Mouse (Mus musculus) heart, embryonic 16.5 days (tissue): Measurements from ENCODE around the gene Dnase1l3. TPM values are rescaled to one million over a fixed set of nuclear protein-coding genes. Genes with fewer than 3 reads are reported as not detected.
"Not testable (repeated sequence)": the region's sequence is repeated elsewhere in the genome, so short reads cannot be mapped to it uniquely, and the experiment has no call there.

Experiments
- ATAC-seq: fragments of 200-750 bp; cut with Nextera tagmentation; replicated peaks from 2 replicates; pipeline ENCODE4 v1.8.0; 2017; ENCODE audit warnings: moderate number of reproducible peaks; ENCODE audit not compliant: insufficient read depth, low FRiP score; ENCODE audit errors: extremely low read depth
- H3K27ac ChIP-seq: fragments of 300-500 bp; sonication (generic); 2 replicates; pipeline ENCODE4 v1.5.1; 2014; ENCODE audit warnings: mild to moderate bottlenecking, low read length, control low read depth, moderate library complexity
- H3K27me3 ChIP-seq: fragments of 300-500 bp; sonication (generic); 2 replicates; pipeline ENCODE4 v1.6.1; 2014; ENCODE audit warnings: low read length, mixed read lengths; ENCODE audit not compliant: control insufficient read depth, insufficient read depth
- H3K36me3 ChIP-seq: fragments of 300-500 bp; sonication (generic); 2 replicates; pipeline ENCODE4 v1.6.1; 2014; ENCODE audit not compliant: control insufficient read depth, insufficient read depth
- H3K4me1 ChIP-seq: fragments of 300-500 bp; sonication (generic); 2 replicates; pipeline ENCODE4 v1.6.1; 2014; ENCODE audit warnings: low read length, mixed read lengths; ENCODE audit not compliant: control insufficient read depth, insufficient read depth
- H3K4me2 ChIP-seq: fragments of 300-500 bp; sonication (generic); 2 replicates; pipeline ENCODE4 v1.6.1; 2014; ENCODE audit warnings: low read depth, mild to moderate bottlenecking, control low read depth, low read length
- H3K4me3 ChIP-seq: fragments of 300-500 bp; sonication (generic); 2 replicates; pipeline ENCODE4 v1.5.1; 2014; ENCODE audit warnings: mild to moderate bottlenecking, control low read depth, low read length
- H3K9ac ChIP-seq: fragments of 300-500 bp; sonication (generic); 2 replicates; pipeline ENCODE4 v1.6.1; 2014; ENCODE audit warnings: low read length, control low read depth
- H3K9me3 ChIP-seq: fragments of 300-500 bp; sonication (generic); replicated peaks from 2 replicates; pipeline ENCODE4 v1.6.1; 2016; ENCODE audit warnings: low read length; ENCODE audit not compliant: control insufficient read depth
- WGBS: fragments of 180-500 bp; shearing (Covaris S2); extraction: QIAGEN DNeasy Blood & Tissue Kit; methylation state at CpG from one replicate; pipeline ENCODE4 v1.1.7; 2014; 5-methylcytosine and 5-hydroxymethylcytosine counted together
- polyA plus RNA-seq: library from polyadenylated mRNA; unstranded; fragments of >200 nt; fragmentation: Nextera tagmentation; extraction: Ambion mirVana; gene quantifications from 2 replicates; pipeline ENCODE4 v1.2.1, GENCODE M21; 2015

Gene Dnase1l3
- polyA plus RNA-seq, 1 experiment from 2014 or later = 1.1 TPM

DNA sequence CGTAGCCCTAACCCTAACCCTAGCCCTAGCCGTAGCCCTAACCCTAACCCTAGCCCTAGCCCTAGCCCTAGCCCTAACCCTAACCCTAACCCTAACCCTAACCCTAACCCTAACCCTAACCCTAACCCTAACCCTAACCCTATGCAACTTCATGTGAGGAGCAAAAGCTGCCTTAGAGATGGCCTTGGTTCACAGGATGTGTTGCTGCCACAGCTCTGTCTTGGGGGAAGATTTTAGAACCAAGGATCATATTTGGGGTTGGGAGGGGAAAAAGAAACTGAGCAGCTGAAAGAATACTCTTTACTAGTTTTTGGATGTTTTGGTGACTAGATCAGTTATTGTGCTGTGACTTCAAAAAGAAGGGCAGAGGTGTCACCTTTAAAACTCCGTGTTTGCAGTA lies 11.7 kb upstream of the Dnase1l3 start:
- H3K4me3 ChIP-seq, H3K9me3 ChIP-seq, H3K4me2 ChIP-seq, H3K36me3 ChIP-seq, H3K9ac ChIP-seq, H3K27ac ChIP-seq, ATAC-seq, H3K27me3 ChIP-seq: not testable (repeated sequence)
- 68% methylated on average over 3 of the region's 3 CpGs for WGBS
- H3K4me1 ChIP-seq = peaks cover 15% of the 10 kb centered on the region

DNA sequence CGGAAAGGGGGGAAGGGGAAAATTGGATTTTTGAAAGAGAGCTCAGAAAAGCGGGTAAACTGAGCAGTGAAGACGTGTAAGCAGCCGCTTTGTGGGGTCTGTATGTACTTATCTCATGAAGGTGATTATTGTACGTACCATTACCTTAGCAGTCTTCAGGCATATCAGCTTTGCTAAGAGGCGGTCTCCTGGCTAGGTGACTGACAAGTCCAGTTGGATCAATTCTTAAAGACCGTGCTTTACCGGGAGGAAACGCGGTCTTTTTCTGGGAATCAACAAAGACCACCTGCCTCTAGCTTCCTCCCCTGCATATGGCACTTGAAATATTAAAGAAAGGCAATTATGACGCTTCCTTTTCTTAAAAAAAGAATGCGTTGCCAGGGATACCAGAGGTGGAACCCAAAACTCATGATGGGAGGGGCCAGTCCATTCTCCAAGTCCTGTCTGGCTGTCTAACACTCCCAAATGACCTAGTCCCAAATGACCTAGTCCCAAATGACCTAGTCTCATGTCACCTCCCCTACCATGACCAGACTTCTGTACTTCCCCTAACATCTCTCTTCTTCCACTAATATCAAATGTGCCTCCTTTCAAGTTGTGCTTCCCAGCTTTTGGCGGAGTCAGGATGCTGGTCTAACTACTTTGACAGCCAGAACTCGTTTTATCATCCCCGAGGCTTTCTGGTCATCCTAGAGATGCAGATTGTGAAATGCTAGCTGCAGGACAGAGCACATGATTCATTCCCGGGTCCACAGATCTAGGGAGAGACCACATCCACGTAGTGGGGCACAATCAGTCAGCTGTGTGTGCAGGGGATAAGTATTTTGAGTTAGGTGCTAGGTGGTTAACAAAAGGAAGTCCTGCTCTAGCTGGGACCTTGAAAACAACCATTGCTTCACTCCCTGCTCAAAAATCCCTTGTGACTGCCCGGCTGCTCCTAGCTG lies 9.6 kb upstream of the Dnase1l3 start:
- WGBS = 50% methylated on average over 18 of the region's 18 CpGs
- peaks cover 12% of the 10 kb centered on the region; the same call in 1 of the 2 replicates for H3K27me3 ChIP-seq
- peaks cover 15% of the 10 kb centered on the region for H3K4me1 ChIP-seq
- peak overlapping the region; percentile 96 for H3K4me2 ChIP-seq
- H3K36me3 ChIP-seq = no peaks in the 10 kb centered on the region
- H3K27ac ChIP-seq = no peak overlapping the region
- H3K9me3 ChIP-seq = no peaks in the 10 kb centered on the region
- H3K4me3 ChIP-seq = peak overlapping the region; percentile 86
- peak overlapping the region; percentile 78 for H3K9ac ChIP-seq
- no peak for ATAC-seq

DNA sequence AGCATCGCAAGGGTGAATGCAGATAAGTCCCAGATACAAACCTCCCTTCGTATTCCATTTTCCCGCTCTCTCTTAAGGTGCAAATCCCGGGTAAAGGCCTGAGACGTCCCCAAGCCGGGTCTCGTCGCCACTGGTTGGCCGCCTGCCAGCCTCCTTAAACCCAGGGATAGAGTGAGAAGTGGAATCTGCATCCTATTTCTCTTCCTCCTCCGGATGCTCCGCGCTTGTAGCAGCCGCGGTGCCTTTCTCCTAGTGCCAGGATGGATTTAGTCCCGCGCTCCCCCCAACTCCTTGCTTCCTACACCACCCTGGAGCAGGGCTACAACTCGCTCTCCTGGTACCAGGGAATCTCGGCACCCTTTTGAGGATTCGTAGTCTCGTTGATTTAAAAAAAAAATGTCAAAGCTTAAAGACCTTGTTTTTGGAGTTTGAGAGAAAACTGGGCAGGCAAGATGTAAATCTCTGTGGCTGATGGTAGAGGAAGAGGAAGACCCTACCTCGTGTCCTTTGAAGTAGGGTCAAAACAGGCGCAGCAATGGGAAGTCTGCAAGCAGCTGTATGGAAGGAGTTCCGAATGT lies 8.8 kb upstream of the Dnase1l3 start:
- H3K27me3 ChIP-seq = peaks cover 12% of the 10 kb centered on the region; the same call in 1 of the 2 replicates
- H3K4me1 ChIP-seq = peaks cover 15% of the 10 kb centered on the region
- H3K4me2 ChIP-seq = peak overlapping the region; percentile 96
- no peak for ATAC-seq
- no peaks in the 10 kb centered on the region for H3K9me3 ChIP-seq
- H3K4me3 ChIP-seq = peak overlapping the region; percentile 86
- WGBS = under 1% methylated on average over 23 of the region's 23 CpGs
- H3K27ac ChIP-seq = 0 out of 2 replicates have a peak overlapping the region, but pooled peaks have one; percentile 13
- no peaks in the 10 kb centered on the region for H3K36me3 ChIP-seq
- peak overlapping the region; percentile 78 for H3K9ac ChIP-seq

DNA sequence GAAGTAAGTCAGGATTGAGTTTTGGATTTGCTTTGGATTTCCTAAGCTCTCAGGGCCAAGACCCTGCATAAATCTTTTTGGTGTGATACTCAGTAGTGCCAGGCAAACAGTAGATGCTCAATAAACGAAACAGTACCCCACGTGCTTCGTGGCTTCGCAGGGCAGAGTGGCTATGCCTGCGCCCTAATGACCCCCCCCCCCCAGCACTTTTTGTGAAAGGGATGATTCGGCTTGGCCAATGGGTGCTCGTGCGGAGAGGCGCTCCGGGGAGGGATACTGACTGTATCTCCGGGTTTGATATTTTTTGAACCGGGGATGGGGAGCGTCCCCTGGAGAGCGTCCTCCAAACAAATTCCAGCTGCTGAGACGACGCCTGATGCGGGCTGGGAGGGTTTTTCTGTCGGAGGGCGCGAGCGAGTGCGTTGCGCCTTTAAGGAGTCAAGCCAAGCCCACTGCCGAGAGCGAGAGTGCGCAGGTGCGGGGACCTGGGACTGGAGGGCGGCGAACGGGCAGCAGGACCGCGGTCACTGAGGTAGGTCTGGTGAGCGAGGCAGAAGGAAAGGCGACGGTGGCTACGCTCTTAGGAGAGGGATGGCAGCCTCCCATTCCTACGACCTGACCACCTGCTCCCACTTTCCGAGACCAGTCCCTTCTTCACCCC lies 8.2 kb upstream of the Dnase1l3 start, which contains the start of gene Abhd6:
Abhd6 (plus strand) TSS at position 471 of the 661 bp plus-strand sequence.
- Histone ChIP-seq H3K9ac (peak within 1 kb of the TSS; percentile 78), H3K36me3 (no peaks in the 10 kb centered on the region), H3K4me3 (peak within 1 kb of the TSS; percentile 86), H3K4me2 (peak within 1 kb of the TSS; percentile 96), H3K4me1 (peaks cover 15% of the 10 kb centered on the region), H3K27ac (0 out of 2 replicates have a peak within 1 kb of the TSS, but pooled peaks have one; percentile 13), H3K27me3 (peaks cover 12% of the 10 kb centered on the region; the same call in 1 of the 2 replicates), H3K9me3 (no peaks in the 10 kb centered on the region)
- WGBS = 2% methylated on average over 38 of the region's 38 CpGs
- peak; percentile 81 for ATAC-seq

DNA sequence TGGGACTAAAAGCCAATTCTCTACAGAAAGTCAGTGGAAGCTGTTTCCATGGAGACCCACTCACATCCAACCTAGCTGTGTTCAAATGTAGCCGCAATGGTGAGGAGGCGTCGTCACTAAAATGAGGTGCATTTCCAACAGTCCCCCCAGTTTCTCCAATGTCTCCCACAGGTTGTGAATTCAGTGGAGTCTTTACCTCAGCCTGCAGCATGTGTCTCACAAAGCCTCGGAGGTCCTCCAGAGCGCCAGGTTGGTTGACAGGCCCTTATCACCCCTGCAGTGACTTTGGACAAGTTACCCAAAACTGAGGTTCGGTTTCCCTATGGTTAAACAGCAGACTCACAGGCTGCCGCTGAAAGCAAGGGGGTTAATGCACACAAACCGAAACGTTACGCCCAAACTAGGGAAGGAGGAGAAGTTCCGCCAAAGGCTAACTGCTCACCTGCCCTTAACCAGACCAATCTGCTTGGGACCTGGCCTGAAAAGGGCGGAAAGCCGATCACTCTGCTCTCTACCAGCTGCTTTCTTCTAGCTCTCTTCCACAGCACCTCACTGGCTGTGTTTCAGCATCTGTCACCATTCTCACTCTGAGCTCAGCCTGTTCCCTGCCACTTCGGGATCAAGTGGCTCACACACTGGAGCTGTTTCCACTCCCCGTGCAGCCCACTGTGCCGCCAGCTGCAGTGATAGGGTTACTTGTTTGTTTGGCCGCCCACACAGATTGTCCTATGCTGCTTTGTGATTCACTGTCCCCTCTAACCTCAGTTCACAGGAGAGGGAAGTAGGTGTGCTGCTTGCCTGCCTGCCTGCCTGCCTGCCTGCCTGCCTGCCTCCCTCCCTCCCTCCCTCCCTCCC lies 6.7 kb upstream of the Dnase1l3 start:
- no peaks in the 10 kb centered on the region for H3K9me3 ChIP-seq
- no peak overlapping the region for H3K27ac ChIP-seq
- H3K4me2 ChIP-seq = peak overlapping the region; percentile 18
- H3K36me3 ChIP-seq = no peaks in the 10 kb centered on the region
- no peak overlapping the region for H3K9ac ChIP-seq
- H3K27me3 ChIP-seq = peaks cover 12% of the 10 kb centered on the region; the same call in 1 of the 2 replicates
- WGBS = 21% methylated on average over 17 of the region's 17 CpGs
- H3K4me3 ChIP-seq = 0 out of 2 replicates have a peak overlapping the region, but pooled peaks have one; percentile 2
- peaks cover 21% of the 10 kb centered on the region for H3K4me1 ChIP-seq
- no peak for ATAC-seq

DNA sequence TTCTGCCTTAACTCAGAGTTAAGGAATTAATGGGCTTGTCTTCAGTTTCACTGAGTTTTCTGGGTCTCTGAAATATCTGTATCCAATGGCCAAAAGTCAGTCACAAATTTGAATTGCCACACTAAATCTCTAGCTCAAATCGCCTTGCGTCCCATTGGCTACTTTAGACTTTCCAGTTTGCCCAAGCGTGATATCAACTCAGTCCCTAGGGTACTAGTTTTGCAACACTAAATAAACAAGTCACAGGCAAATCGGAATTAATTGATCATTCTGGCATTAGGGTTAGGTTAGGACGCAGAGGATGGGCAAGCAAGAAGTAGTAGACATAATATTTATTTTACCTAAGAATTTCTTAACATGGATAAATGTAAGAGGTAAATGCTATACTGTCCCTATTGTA lies 5.9 kb upstream of the Dnase1l3 start:
- Histone ChIP-seq H3K9ac (no peak overlapping the region), H3K4me3 (no peak overlapping the region), H3K27me3 (peaks cover 12% of the 10 kb centered on the region; the same call in 1 of the 2 replicates), H3K36me3 (no peaks in the 10 kb centered on the region), H3K4me1 (peaks cover 21% of the 10 kb centered on the region), H3K27ac (no peak overlapping the region), H3K4me2 (no peak overlapping the region), H3K9me3 (no peaks in the 10 kb centered on the region)
- 83% methylated on average over 5 of the region's 5 CpGs for WGBS
- ATAC-seq = no peak

DNA sequence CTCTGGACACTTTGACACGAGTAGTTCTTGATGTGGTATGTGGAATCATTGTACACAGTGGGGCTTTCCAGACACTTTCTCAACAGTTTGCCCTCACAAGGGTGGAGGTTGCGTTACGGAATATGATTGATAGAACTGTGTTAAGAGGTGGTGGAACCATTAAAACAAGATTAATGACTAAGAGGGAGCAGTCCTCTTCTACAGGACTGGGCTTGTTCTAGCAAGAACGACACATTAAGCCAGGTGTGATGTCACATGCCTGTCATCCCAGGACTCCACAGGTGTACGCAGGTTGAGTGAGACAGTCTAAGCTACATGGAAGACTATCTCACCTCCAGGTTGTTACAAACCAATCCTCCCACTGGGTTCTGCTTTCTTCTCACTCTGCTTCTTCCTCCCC lies 5.1 kb upstream of the Dnase1l3 start:
- Histone ChIP-seq H3K4me1 (peaks cover 21% of the 10 kb centered on the region), H3K27ac (no peak overlapping the region), H3K9ac (no peak overlapping the region), H3K4me3 (no peak overlapping the region), H3K9me3 (no peaks in the 10 kb centered on the region), H3K36me3 (no peaks in the 10 kb centered on the region), H3K4me2 (no peak overlapping the region), H3K27me3 (peaks cover 12% of the 10 kb centered on the region; the same call in 1 of the 2 replicates)
- ATAC-seq = no peak
- 78% methylated on average over 5 of the region's 5 CpGs for WGBS

DNA sequence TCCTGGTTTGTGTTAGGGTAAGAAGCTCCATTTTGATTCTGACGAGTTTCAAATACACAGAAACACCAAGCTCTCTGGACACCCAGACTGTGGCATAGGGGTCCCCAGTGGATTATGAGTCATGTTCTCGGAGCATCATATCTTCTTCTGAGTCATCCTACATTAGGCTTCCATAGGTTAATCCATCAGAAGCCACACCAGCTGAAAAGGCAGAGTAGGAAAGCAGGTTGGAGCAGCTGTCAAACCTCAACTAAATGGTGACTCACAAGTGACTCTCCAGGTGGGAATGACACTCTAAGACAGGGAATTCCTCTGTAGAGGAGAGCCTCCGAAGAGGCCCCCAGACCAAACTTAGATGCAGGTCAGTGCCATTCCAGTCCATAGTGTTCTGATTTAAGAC lies 4.7 kb upstream of the Dnase1l3 start:
- 61% methylated on average over 3 of the region's 3 CpGs for WGBS
- no peak overlapping the region for H3K4me3 ChIP-seq
- peaks cover 10% of the 10 kb centered on the region; the same call in 1 of the 2 replicates for H3K27me3 ChIP-seq
- H3K9ac ChIP-seq = no peak overlapping the region
- ATAC-seq = no peak
- H3K36me3 ChIP-seq = no peaks in the 10 kb centered on the region
- H3K27ac ChIP-seq = no peak overlapping the region
- H3K4me2 ChIP-seq = no peak overlapping the region
- peaks cover 19% of the 10 kb centered on the region for H3K4me1 ChIP-seq
- no peaks in the 10 kb centered on the region for H3K9me3 ChIP-seq
